Mouse (Mus musculus): ENCODE data around the gene Figla. TPM values are rescaled to one million over a fixed set of nuclear protein-coding genes. Genes with fewer than 3 reads are reported as not detected.
"Not testable (repeated sequence)": the region's sequence is repeated elsewhere in the genome, so short reads cannot be mapped to it uniquely, and the experiment has no call there.

Gene Figla
- not detected for total RNA-seq (2022)

- DNase-seq (ENCODE audit: low spot score in 2 of 2) = no peak
Measured at GRCm38 (mm10) chr6:86015871-86016270, at the start of gene Figla. Figla (plus strand) TSS chr6:86016171.

GRCm38 (mm10) chr6:85966686-85967085, 49.3 kb upstream of the Figla start:
- DNase-seq (ENCODE audit: low spot score in 2 of 2) = no peak

GRCm38 (mm10) chr6:85969889-85970288, 46.1 kb upstream of the Figla start:
- DNase-seq (ENCODE audit: low spot score in 2 of 2) = no peak

- DNase-seq (ENCODE audit: low spot score in 2 of 2) = no peak
Measured at GRCm38 (mm10) chr6:85972699-85973098, 43.3 kb upstream of the Figla start.

GRCm38 (mm10) chr6:85973336-85973735, 42.6 kb upstream of the Figla start:
- peak in 1 of 2 experiments; percentile 36 for DNase-seq (ENCODE audit: low spot score in 2 of 2)

GRCm38 (mm10) chr6:85974941-85975617, 40.9 kb upstream of the Figla start:
- DNase-seq (ENCODE audit: low spot score in 2 of 2) = no peak

GRCm38 (mm10) chr6:85975761-85976160, 40.2 kb upstream of the Figla start:
- no peak for DNase-seq (ENCODE audit: low spot score in 2 of 2)

GRCm38 (mm10) chr6:85976242-85976641, 39.7 kb upstream of the Figla start:
- DNase-seq (ENCODE audit: low spot score in 2 of 2) = no peak

GRCm38 (mm10) chr6:85978736-85979135, 37.2 kb upstream of the Figla start:
- DNase-seq (ENCODE audit: low spot score in 2 of 2) = not testable (repeated sequence)

- DNase-seq (ENCODE audit: low spot score in 2 of 2) = no peak
Measured at GRCm38 (mm10) chr6:85984351-85984750, 31.6 kb upstream of the Figla start.

- not testable (repeated sequence) for DNase-seq (ENCODE audit: low spot score in 2 of 2)
Measured at GRCm38 (mm10) chr6:85989570-85989969, 26.4 kb upstream of the Figla start.

- not testable (repeated sequence) for DNase-seq (ENCODE audit: low spot score in 2 of 2)
Measured at GRCm38 (mm10) chr6:85990774-85991173, 25.2 kb upstream of the Figla start.

GRCm38 (mm10) chr6:86003405-86003925, 12.5 kb upstream of the Figla start:
- DNase-seq (ENCODE audit: low spot score in 2 of 2) = no peak

- DNase-seq (ENCODE audit: low spot score in 2 of 2) = peak; percentile 43 to 59
Measured at GRCm38 (mm10) chr6:86004271-86005148, 11.5 kb upstream of the Figla start.

- DNase-seq (ENCODE audit: low spot score in 2 of 2) = peak in 1 of 2 experiments; percentile 21
Measured at GRCm38 (mm10) chr6:86009980-86010379, 6.0 kb upstream of the Figla start.

GRCm38 (mm10) chr6:86014812-86015211, 1.2 kb upstream of the Figla start:
- DNase-seq (ENCODE audit: low spot score in 2 of 2) = not testable (repeated sequence)

- DNase-seq (ENCODE audit: low spot score in 2 of 2) = no peak
Measured at GRCm38 (mm10) chr6:86016793-86017350, 901 bp downstream of the Figla start.

GRCm38 (mm10) chr6:86019415-86020237, 3.7 kb downstream of the Figla start:
- DNase-seq (ENCODE audit: low spot score in 2 of 2) = no peak

- DNase-seq (ENCODE audit: low spot score in 2 of 2) = no peak
Measured at GRCm38 (mm10) chr6:86020948-86021347, 5.0 kb downstream of the Figla start.

- DNase-seq (ENCODE audit: low spot score in 2 of 2) = peak in 1 of 2 experiments; percentile 50
Measured at GRCm38 (mm10) chr6:86026632-86027292, 10.8 kb downstream of the Figla start.

All from left cerebral cortex, adult 8-10 months (tissue).